Mouse (Mus musculus) cerebellum, adult 9-11 months (tissue): Measurements from ENCODE around the gene Pfdn4.
A peak's percentile ranks its signal among the peaks of the same experiment; 100 is the strongest.
"Not testable (repeated sequence)": the region's sequence is repeated elsewhere in the genome, so short reads cannot be mapped to it uniquely, and the experiment has no call there.

Source experiments
- DNase-seq: peaks from one replicate; pipeline ENCODE4 v3.0.0; 2022

The Pfdn4 gene

GRCm38 (mm10) chr2:170496154-170496930 lies at the start of gene Pfdn4:
TSS of gene Pfdn4 (plus strand) at chr2:170496428.
- no peak for DNase-seq

GRCm38 (mm10) chr2:170446843-170447383 lies 49.3 kb upstream of the Pfdn4 start:
- DNase-seq: no peak

- no peak for DNase-seq
These were observed 48.6 kb upstream of the Pfdn4 start for GRCm38 (mm10) chr2:170447651-170448050.

- DNase-seq: peak; percentile 25
These were observed 45.3 kb upstream of the Pfdn4 start for GRCm38 (mm10) chr2:170450933-170451332.

- not testable (repeated sequence) for DNase-seq
These were observed 42.4 kb upstream of the Pfdn4 start for GRCm38 (mm10) chr2:170453809-170454208.

GRCm38 (mm10) chr2:170459183-170459582 lies 37.0 kb upstream of the Pfdn4 start:
- DNase-seq: no peak

- no peak for DNase-seq
These were observed 36.4 kb upstream of the Pfdn4 start for GRCm38 (mm10) chr2:170459805-170460204.

- no peak for DNase-seq
These were observed 34.6 kb upstream of the Pfdn4 start for GRCm38 (mm10) chr2:170461652-170462051.

GRCm38 (mm10) chr2:170464817-170465216 lies 31.4 kb upstream of the Pfdn4 start:
- DNase-seq: no peak

- no peak for DNase-seq
These were observed 28.2 kb upstream of the Pfdn4 start for GRCm38 (mm10) chr2:170468009-170468408.

GRCm38 (mm10) chr2:170469616-170470308 lies 26.5 kb upstream of the Pfdn4 start:
- DNase-seq: peak; percentile 11

- DNase-seq: no peak
These were observed 25.6 kb upstream of the Pfdn4 start for GRCm38 (mm10) chr2:170470591-170470990.

- no peak for DNase-seq
These were observed 22.1 kb upstream of the Pfdn4 start for GRCm38 (mm10) chr2:170474125-170474524.

GRCm38 (mm10) chr2:170475164-170475563 lies 21.1 kb upstream of the Pfdn4 start:
- DNase-seq: no peak

GRCm38 (mm10) chr2:170476215-170476614 lies 20.0 kb upstream of the Pfdn4 start:
- DNase-seq: no peak

GRCm38 (mm10) chr2:170476643-170477042 lies 19.6 kb upstream of the Pfdn4 start:
- no peak for DNase-seq

- no peak for DNase-seq
These were observed 14.1 kb upstream of the Pfdn4 start for GRCm38 (mm10) chr2:170482019-170482540.

GRCm38 (mm10) chr2:170483914-170484313 lies 12.3 kb upstream of the Pfdn4 start:
- DNase-seq: no peak

- DNase-seq: no peak
These were observed 9.0 kb upstream of the Pfdn4 start for GRCm38 (mm10) chr2:170487202-170487601.

- no peak for DNase-seq
These were observed 8.2 kb upstream of the Pfdn4 start for GRCm38 (mm10) chr2:170487890-170488502.

GRCm38 (mm10) chr2:170494784-170495710 lies 1.2 kb upstream of the Pfdn4 start:
- no peak for DNase-seq

GRCm38 (mm10) chr2:170497091-170497566 lies 901 bp downstream of the Pfdn4 start, which contains the start of gene Cyp24a1:
TSS of gene Cyp24a1 (minus strand) at chr2:170497145.
- no peak for DNase-seq
